Mouse (Mus musculus): ENCODE data around the gene Bzw1. TPM values are rescaled to one million over a fixed set of nuclear protein-coding genes. Genes with fewer than 3 reads are reported as not detected.

The Bzw1 gene
- total RNA-seq, 2 experiments from 2014 or later: 189 to 205 TPM

- no peak for ATAC-seq (replicated peaks; ENCODE audit: poor library complexity)
These were observed 55.7 kb downstream of the Bzw1 start for GRCm38 (mm10) chr1:58448396-58448795.

DNA sequence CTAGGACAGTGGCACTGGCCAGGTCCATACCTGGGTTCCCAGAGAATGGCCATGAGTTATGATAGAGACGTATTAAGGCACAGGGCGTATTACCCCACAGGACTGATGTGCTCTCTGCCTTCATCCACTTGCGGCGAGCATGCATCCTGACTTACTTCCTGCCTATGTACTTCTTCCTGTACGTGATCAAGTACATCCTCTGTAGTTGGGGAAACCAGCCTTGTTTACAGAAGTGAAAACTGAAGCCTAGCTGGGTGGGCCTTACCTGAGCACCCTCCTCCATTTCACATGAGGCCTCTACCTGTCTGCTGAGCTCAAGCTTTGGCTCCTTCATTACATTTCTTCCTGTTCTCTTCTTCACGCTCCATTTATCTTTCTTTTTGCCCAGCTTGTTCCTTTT is 61.6 kb downstream of the Bzw1 start:
- no peak for ATAC-seq (replicated peaks; ENCODE audit: poor library complexity)

Other genes starting within 250 kb of the Bzw1 start
- not detected in 2 replicates for gene Aox4, start 182.5 kb upstream of the Bzw1 start, total RNA-seq (2015)
- not detected in 2 replicates for gene Aox4, start 182.5 kb upstream of the Bzw1 start, total RNA-seq (2017)
- gene Aox2, start 114.6 kb upstream of the Bzw1 start, total RNA-seq (2015): 0.05 TPM in 1 of 2 replicates, not detected in the other
- gene Aox2, start 114.6 kb upstream of the Bzw1 start, total RNA-seq (2017): not detected in 2 replicates
- gene Clk1, start 31.2 kb downstream of the Bzw1 start, total RNA-seq (2015): 429 and 434 TPM in 2 replicates
- gene Clk1, start 31.2 kb downstream of the Bzw1 start, total RNA-seq (2017): 316 and 328 TPM in 2 replicates
- gene Nif3l1, start 52.3 kb downstream of the Bzw1 start, total RNA-seq (2015): 17.8 and 27.1 TPM in 2 replicates
- gene Nif3l1, start 52.3 kb downstream of the Bzw1 start, total RNA-seq (2017): 48.9 and 58.7 TPM in 2 replicates
- 102 and 103 TPM in 2 replicates for gene Ppil3, start 52.6 kb downstream of the Bzw1 start, total RNA-seq (2015)
- gene Ppil3, start 52.6 kb downstream of the Bzw1 start, total RNA-seq (2017): 89.6 and 95.8 TPM in 2 replicates
- 52.6 and 52.7 TPM in 2 replicates for gene Orc2, start 112.2 kb downstream of the Bzw1 start, total RNA-seq (2015)
- 80.9 and 127 TPM in 2 replicates for gene Orc2, start 112.2 kb downstream of the Bzw1 start, total RNA-seq (2017)
- gene Fam126b, start 193.4 kb downstream of the Bzw1 start, total RNA-seq (2015): 16.1 and 17.1 TPM in 2 replicates
- gene Fam126b, start 193.4 kb downstream of the Bzw1 start, total RNA-seq (2017): 19.8 and 32.5 TPM in 2 replicates
- 135 and 167 TPM in 2 replicates for gene Ndufb3, start 193.5 kb downstream of the Bzw1 start, total RNA-seq (2015)
- gene Ndufb3, start 193.5 kb downstream of the Bzw1 start, total RNA-seq (2017): 94.5 and 99.4 TPM in 2 replicates